Mouse (Mus musculus) embryonic facial prominence, embryonic 12.5 days (tissue): ENCODE measurements around the gene Tmem213. TPM values are rescaled to one million over a fixed set of nuclear protein-coding genes. Genes with fewer than 3 reads are reported as not detected.

Experiments used
- ATAC-seq: fragments of 200-750 bp; cut with Nextera tagmentation; 2 replicates; pipeline ENCODE4 v1.8.0; 2017; ENCODE audit not compliant: insufficient number of reproducible peaks, insufficient read depth, low FRiP score, low TSS enrichment
- H3K27ac ChIP-seq: fragments of 300-500 bp; sonication (generic); 2 replicates; pipeline ENCODE4 v1.5.1; 2016; ENCODE audit warnings: mild to moderate bottlenecking
- H3K27me3 ChIP-seq: fragments of 300-500 bp; sonication (generic); 2 replicates; pipeline ENCODE4 v1.6.1; 2016; ENCODE audit warnings: mild to moderate bottlenecking, moderate library complexity
- H3K36me3 ChIP-seq: fragments of 300-500 bp; sonication (generic); 2 replicates; pipeline ENCODE4 v1.6.1; 2016; ENCODE audit warnings: mild to moderate bottlenecking
- H3K4me1 ChIP-seq: fragments of 300-500 bp; sonication (generic); 2 replicates; pipeline ENCODE4 v1.6.1; 2016
- H3K4me2 ChIP-seq: fragments of 300-500 bp; sonication (generic); replicated peaks from 2 replicates; pipeline ENCODE4 v1.6.1; 2016; ENCODE audit warnings: mild to moderate bottlenecking, moderate library complexity
- H3K4me3 ChIP-seq: fragments of 300-500 bp; sonication (generic); 2 replicates; pipeline ENCODE4 v1.5.1; 2016; ENCODE audit warnings: mild to moderate bottlenecking
- H3K9ac ChIP-seq: fragments of 300-500 bp; sonication (generic); 2 replicates; pipeline ENCODE4 v1.6.1; 2016; ENCODE audit warnings: mild to moderate bottlenecking, moderate library complexity
- H3K9me3 ChIP-seq: fragments of 300-500 bp; sonication (generic); 2 replicates; pipeline ENCODE4 v1.6.1; 2016; ENCODE audit warnings: mild to moderate bottlenecking, moderate library complexity
- WGBS: fragments of 180-500 bp; shearing (Covaris S2); methylation state at CpG from one replicate; pipeline ENCODE4 v1.1.7; 2016; 5-methylcytosine and 5-hydroxymethylcytosine counted together
- polyA plus RNA-seq: library from polyadenylated mRNA; unstranded; fragments of >200 nt; fragmentation: Nextera tagmentation; extraction: Ambion mirVana; gene quantifications from 2 replicates; pipeline ENCODE4 v1.2.1, GENCODE M21; 2016

Gene Tmem213
- polyA plus RNA-seq = 0.52 TPM in 1 of 2 replicates, not detected in the other

- WGBS = 19% methylated on average over 9 of the region's 9 CpGs
- no peak within 1 kb of the TSS for H3K9ac ChIP-seq
Measured at GRCm38 (mm10) chr6:38109160-38109795, at the start of gene Tmem213. Gene Tmem213, plus strand, starts transcription at chr6:38109255.

GRCm38 (mm10) chr6:38064621-38065020 lies 44.4 kb upstream of the Tmem213 start:
- H3K27ac ChIP-seq = no peak overlapping the region
- H3K27me3 ChIP-seq = no peaks in the 10 kb centered on the region
- no peak for ATAC-seq
- H3K36me3 ChIP-seq = no peaks in the 10 kb centered on the region
- H3K4me1 ChIP-seq = no peaks in the 10 kb centered on the region
- H3K4me3 ChIP-seq = no peak overlapping the region
- H3K9ac ChIP-seq = no peak overlapping the region
- no peak overlapping the region for H3K4me2 ChIP-seq
- WGBS = 63% methylated on average over 2 of the region's 2 CpGs
- peaks cover 3% of the 10 kb centered on the region; the same call in 1 of the 2 replicates for H3K9me3 ChIP-seq

More at GRCm38 (mm10) chr6:38109160-38109795, at the start of gene Tmem213:
- Histone ChIP-seq H3K4me1 (peaks cover 10% of the 10 kb centered on the region; the same call in 1 of the 2 replicates), H3K9me3 (no peaks in the 10 kb centered on the region), H3K27me3 (no peaks in the 10 kb centered on the region), H3K4me2 (0 out of 2 replicates have a peak within 1 kb of the TSS, but pooled peaks have one; percentile 0), H3K36me3 (no peaks in the 10 kb centered on the region), H3K27ac (no peak within 1 kb of the TSS), H3K4me3 (no peak within 1 kb of the TSS)
- no peak for ATAC-seq

- Histone ChIP-seq H3K9me3 (peaks cover 3% of the 10 kb centered on the region; the same call in 1 of the 2 replicates), H3K36me3 (no peaks in the 10 kb centered on the region), H3K9ac (no peak overlapping the region), H3K4me3 (no peak overlapping the region), H3K27ac (no peak overlapping the region), H3K4me2 (no peak overlapping the region), H3K27me3 (no peaks in the 10 kb centered on the region), H3K4me1 (no peaks in the 10 kb centered on the region)
- ATAC-seq = no peak
- 75% methylated on average over 3 of the region's 3 CpGs for WGBS
Measured at GRCm38 (mm10) chr6:38065122-38065500, 43.9 kb upstream of the Tmem213 start.

- ATAC-seq = peak; percentile 28; the same call in 1 of the 2 replicates
- Histone ChIP-seq H3K4me2 (no peak overlapping the region), H3K4me3 (no peak overlapping the region), H3K36me3 (no peaks in the 10 kb centered on the region), H3K9me3 (peaks cover 3% of the 10 kb centered on the region; the same call in 1 of the 2 replicates), H3K27ac (no peak overlapping the region), H3K27me3 (no peaks in the 10 kb centered on the region), H3K4me1 (no peaks in the 10 kb centered on the region), H3K9ac (no peak overlapping the region)
- WGBS = 73% methylated on average over 11 of the region's 11 CpGs
Measured at GRCm38 (mm10) chr6:38065501-38066122, 43.4 kb upstream of the Tmem213 start.

GRCm38 (mm10) chr6:38066215-38066614 lies 42.8 kb upstream of the Tmem213 start:
- no peak overlapping the region for H3K4me2 ChIP-seq
- H3K27me3 ChIP-seq = no peaks in the 10 kb centered on the region
- 3% methylated on average over 5 of the region's 5 CpGs for WGBS
- H3K9ac ChIP-seq = no peak overlapping the region
- no peak overlapping the region for H3K27ac ChIP-seq
- no peaks in the 10 kb centered on the region for H3K4me1 ChIP-seq
- no peaks in the 10 kb centered on the region for H3K36me3 ChIP-seq
- ATAC-seq = 0 out of 2 replicates have a peak, but pooled peaks have one; percentile 56
- H3K9me3 ChIP-seq = peaks cover 3% of the 10 kb centered on the region; the same call in 1 of the 2 replicates
- H3K4me3 ChIP-seq = no peak overlapping the region

- Histone ChIP-seq H3K27me3 (no peaks in the 10 kb centered on the region), H3K9ac (no peak overlapping the region), H3K4me2 (no peak overlapping the region), H3K4me3 (no peak overlapping the region), H3K4me1 (no peaks in the 10 kb centered on the region), H3K9me3 (no peaks in the 10 kb centered on the region), H3K27ac (no peak overlapping the region), H3K36me3 (no peaks in the 10 kb centered on the region)
- 95% methylated on average over 4 of the region's 4 CpGs for WGBS
- no peak for ATAC-seq
Measured at GRCm38 (mm10) chr6:38071256-38071655, 37.8 kb upstream of the Tmem213 start.

GRCm38 (mm10) chr6:38072137-38072796 lies 36.8 kb upstream of the Tmem213 start:
- ATAC-seq = no peak
- no peaks in the 10 kb centered on the region for H3K4me1 ChIP-seq
- no peaks in the 10 kb centered on the region for H3K36me3 ChIP-seq
- H3K27me3 ChIP-seq = no peaks in the 10 kb centered on the region
- H3K4me2 ChIP-seq = no peak overlapping the region
- H3K4me3 ChIP-seq = no peak overlapping the region
- no peak overlapping the region for H3K9ac ChIP-seq
- WGBS = 81% methylated on average over 5 of the region's 5 CpGs
- no peaks in the 10 kb centered on the region for H3K9me3 ChIP-seq
- H3K27ac ChIP-seq = no peak overlapping the region

GRCm38 (mm10) chr6:38073592-38073991 lies 35.5 kb upstream of the Tmem213 start:
- Histone ChIP-seq H3K27me3 (no peaks in the 10 kb centered on the region), H3K36me3 (no peaks in the 10 kb centered on the region), H3K4me1 (no peaks in the 10 kb centered on the region), H3K4me3 (no peak overlapping the region), H3K27ac (no peak overlapping the region), H3K4me2 (no peak overlapping the region), H3K9ac (no peak overlapping the region), H3K9me3 (no peaks in the 10 kb centered on the region)
- WGBS = 90% methylated on average over 3 of the region's 3 CpGs
- ATAC-seq = no peak

- Histone ChIP-seq H3K9me3 (no peaks in the 10 kb centered on the region), H3K4me3 (no peak overlapping the region), H3K27me3 (no peaks in the 10 kb centered on the region), H3K9ac (no peak overlapping the region), H3K36me3 (no peaks in the 10 kb centered on the region), H3K4me2 (no peak overlapping the region), H3K4me1 (peaks cover 9% of the 10 kb centered on the region), H3K27ac (no peak overlapping the region)
- WGBS = 54% methylated on average over 4 of the region's 4 CpGs
- ATAC-seq = no peak
Measured at GRCm38 (mm10) chr6:38080364-38080763, 28.7 kb upstream of the Tmem213 start.

- Histone ChIP-seq H3K27me3 (no peaks in the 10 kb centered on the region), H3K36me3 (no peaks in the 10 kb centered on the region), H3K4me3 (no peak overlapping the region), H3K9me3 (no peaks in the 10 kb centered on the region), H3K27ac (no peak overlapping the region), H3K4me2 (no peak overlapping the region), H3K9ac (no peak overlapping the region), H3K4me1 (peaks cover 9% of the 10 kb centered on the region)
- WGBS = 47% methylated on average over 11 of the region's 11 CpGs
- ATAC-seq = 0 out of 2 replicates have a peak, but pooled peaks have one; percentile 41
Measured at GRCm38 (mm10) chr6:38081727-38082341, 27.2 kb upstream of the Tmem213 start.

- no peak overlapping the region for H3K9ac ChIP-seq
- no peak overlapping the region for H3K4me2 ChIP-seq
- no peak overlapping the region for H3K27ac ChIP-seq
- ATAC-seq = no peak
- peaks cover 9% of the 10 kb centered on the region for H3K4me1 ChIP-seq
- WGBS = 46% methylated on average over 4 of the region's 4 CpGs
- no peak overlapping the region for H3K4me3 ChIP-seq
- H3K9me3 ChIP-seq = no peaks in the 10 kb centered on the region
- no peaks in the 10 kb centered on the region for H3K27me3 ChIP-seq
- H3K36me3 ChIP-seq = no peaks in the 10 kb centered on the region
Measured at GRCm38 (mm10) chr6:38083204-38083603, 25.9 kb upstream of the Tmem213 start.
